Mouse (Mus musculus) ES-Bruce4 (cell line): ENCODE measurements at regions not wholly inside any gene's neighbourhood (a gene's known extent, or its start where the extent isn't known, plus 50 kb on each side); places are given as distances from the start of the nearest gene placed in this dataset.

Experiments used
- H3K27ac ChIP-seq: 2 replicates; pipeline ENCODE4 v1.5.1; 2012; ENCODE audit warnings: low read length, inconsistent platforms; ENCODE audit not compliant: insufficient read depth
- H3K27me3 ChIP-seq: 2 replicates; pipeline ENCODE4 v1.6.1; 2012; ENCODE audit warnings: mild to moderate bottlenecking, low read length, inconsistent platforms; ENCODE audit not compliant: control insufficient read depth, poor library complexity, insufficient read depth, severe bottlenecking
- H3K36me3 ChIP-seq: 2 replicates; pipeline ENCODE4 v1.6.1; 2012; ENCODE audit warnings: inconsistent platforms, mild to moderate bottlenecking, low read length, moderate library complexity; ENCODE audit not compliant: control insufficient read depth, poor library complexity, insufficient read depth, severe bottlenecking
- H3K4me1 ChIP-seq: one replicate; pipeline ENCODE4 v1.8.1; 2011; ENCODE audit warnings: low read length; ENCODE audit not compliant: control insufficient read depth, insufficient read depth
- H3K4me3 ChIP-seq: 2 replicates; pipeline ENCODE4 v1.5.1; 2011; ENCODE audit warnings: low read depth, mild to moderate bottlenecking, low read length
- H3K9ac ChIP-seq: 2 replicates; pipeline ENCODE4 v1.6.1; 2012; ENCODE audit warnings: low read depth, mild to moderate bottlenecking, inconsistent platforms; ENCODE audit not compliant: poor library complexity, severe bottlenecking
- H3K9me3 ChIP-seq: replicated peaks from 2 replicates; pipeline ENCODE4 v1.6.1; 2012; ENCODE audit warnings: mild to moderate bottlenecking, low read length, inconsistent platforms; ENCODE audit not compliant: control insufficient read depth, poor library complexity, insufficient read depth, severe bottlenecking
- CTCF ChIP-seq: IDR thresholded peaks from one replicate; pipeline ENCODE4 v1.8.1; 2011; ENCODE audit warnings: low read depth, low read length
- EP300 ChIP-seq: IDR thresholded peaks from 2 replicates; pipeline ENCODE4 v1.6.1; 2011; ENCODE audit warnings: low read depth, low read length; ENCODE audit not compliant: insufficient read depth
- POLR2A ChIP-seq: IDR thresholded peaks from one replicate; pipeline ENCODE4 v1.8.1; 2011; ENCODE audit warnings: low read length; ENCODE audit not compliant: insufficient read depth

DNA sequence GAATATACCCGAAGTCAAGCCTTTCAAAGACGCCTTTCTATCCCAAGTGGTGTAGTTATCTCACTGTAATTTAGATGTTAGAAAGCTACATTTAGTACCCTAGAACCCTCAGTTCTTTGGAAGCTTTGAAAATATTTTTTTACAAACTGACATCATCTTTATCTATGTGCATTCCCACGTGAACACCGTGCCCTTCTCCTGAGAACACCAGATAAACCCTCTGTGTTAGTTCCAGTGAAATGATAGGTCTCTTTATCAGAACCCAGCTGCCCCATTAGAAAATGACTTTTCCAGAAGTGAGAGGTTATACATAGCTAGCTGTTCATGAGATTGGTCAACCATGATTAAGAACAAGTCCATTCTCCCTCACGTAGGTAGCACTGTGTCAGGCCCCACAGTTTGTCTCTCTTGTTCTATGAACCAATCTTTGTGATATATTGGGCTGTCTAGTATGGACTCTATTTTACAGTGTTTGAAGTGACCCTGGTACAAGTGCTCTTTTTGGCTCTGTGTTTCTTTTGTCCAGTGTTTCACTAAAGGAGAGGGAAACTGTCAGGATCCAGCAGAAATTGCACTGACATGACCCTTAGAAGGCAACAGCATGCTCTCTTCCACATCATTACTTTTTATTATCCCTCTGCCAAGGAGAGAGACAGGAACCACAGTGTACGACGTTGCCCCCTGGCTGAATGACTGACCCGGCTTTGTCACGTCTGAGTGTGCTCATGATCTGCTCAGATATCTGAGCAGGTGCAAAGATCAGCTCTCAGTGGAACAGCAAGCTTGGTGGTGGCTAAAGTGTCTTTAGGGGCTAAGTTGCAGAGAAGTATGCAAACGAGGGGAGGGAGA lies 1717.9 kb upstream of the Gm7489 start:
- Histone ChIP-seq H3K27ac (no peak overlapping the region), H3K9ac (no peak overlapping the region), H3K9me3 (no peaks in the 10 kb centered on the region), H3K4me1 (no peaks in the 10 kb centered on the region), H3K4me3 (no peak overlapping the region), H3K27me3 (no peaks in the 10 kb centered on the region), H3K36me3 (no peaks in the 10 kb centered on the region)
- TF ChIP-seq EP300, result no peak
- TF ChIP-seq POLR2A, result no peak
- TF ChIP-seq CTCF, result no peak

DNA sequence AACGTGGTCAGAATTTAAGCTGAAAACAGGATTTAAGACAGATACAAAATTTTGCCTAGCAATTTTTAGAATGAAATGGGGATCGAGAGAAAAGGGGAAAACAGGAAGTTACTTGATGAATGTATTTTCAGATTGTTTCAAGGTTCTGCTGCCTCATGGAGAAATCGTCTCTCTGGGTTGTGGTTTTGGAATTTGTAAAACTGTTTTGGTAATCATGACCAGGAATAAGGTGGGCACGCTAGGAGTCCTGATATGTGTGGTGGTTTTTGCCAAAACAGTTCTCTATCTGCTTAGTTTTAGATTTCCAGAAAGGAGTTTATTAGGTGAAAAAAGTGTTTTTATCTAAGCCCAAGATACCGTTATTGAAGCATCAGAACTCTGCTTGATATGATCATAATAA lies 1716.9 kb upstream of the Gm7489 start:
- H3K36me3 ChIP-seq, result no peaks in the 10 kb centered on the region
- no peak overlapping the region for H3K4me3 ChIP-seq
- no peaks in the 10 kb centered on the region for H3K9me3 ChIP-seq
- no peak overlapping the region for H3K9ac ChIP-seq
- no peaks in the 10 kb centered on the region for H3K4me1 ChIP-seq
- H3K27ac ChIP-seq, result no peak overlapping the region
- TF ChIP-seq POLR2A (no peak), EP300 (no peak), CTCF (no peak)
- no peaks in the 10 kb centered on the region for H3K27me3 ChIP-seq

DNA sequence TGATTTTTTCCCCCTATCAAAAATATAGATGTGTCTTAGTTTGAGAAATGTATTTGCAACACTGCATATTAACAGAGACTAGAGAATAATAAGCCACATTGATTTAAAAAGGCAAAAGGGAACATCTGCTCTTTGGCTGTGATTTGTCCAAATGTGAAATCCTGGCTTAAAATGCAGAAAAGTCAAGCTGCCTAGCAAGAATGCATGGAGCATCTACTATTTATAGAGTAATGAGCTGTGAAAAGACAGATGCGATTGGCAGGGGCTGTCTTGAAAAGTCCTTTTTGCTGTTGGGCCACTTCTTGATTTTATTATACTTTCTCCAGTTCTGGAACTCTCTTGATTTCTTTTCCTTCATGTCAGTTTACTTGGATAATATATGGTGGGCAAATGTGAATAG lies 1707.8 kb upstream of the Gm7489 start:
- Histone ChIP-seq H3K36me3 (no peaks in the 10 kb centered on the region), H3K9me3 (no peaks in the 10 kb centered on the region), H3K9ac (no peak overlapping the region), H3K4me3 (no peak overlapping the region), H3K4me1 (no peaks in the 10 kb centered on the region), H3K27me3 (no peaks in the 10 kb centered on the region), H3K27ac (no peak overlapping the region)
- TF ChIP-seq CTCF (no peak), EP300 (no peak), POLR2A (no peak)

DNA sequence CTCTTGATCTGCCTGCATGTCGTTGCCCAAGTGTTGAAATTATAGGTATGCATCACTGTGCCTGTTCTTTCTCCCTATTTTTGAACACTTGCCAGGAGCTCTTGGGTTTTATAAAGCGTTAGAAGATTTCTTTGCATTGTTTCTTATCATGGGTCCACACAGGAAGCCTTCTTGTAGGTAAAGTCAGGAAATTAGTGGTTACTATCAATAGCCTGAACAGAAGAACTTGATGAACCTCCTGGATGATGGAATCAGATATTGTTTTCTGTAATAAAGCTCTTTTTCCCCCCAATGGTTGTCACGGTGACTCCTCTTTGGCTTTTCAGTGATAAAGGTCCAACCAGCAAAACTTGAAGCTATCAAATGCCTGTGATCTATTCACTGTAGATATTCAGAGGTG lies 1706.0 kb upstream of the Gm7489 start:
- H3K4me3 ChIP-seq, result no peak overlapping the region
- H3K4me1 ChIP-seq, result no peaks in the 10 kb centered on the region
- TF ChIP-seq EP300, result no peak
- TF ChIP-seq CTCF, result no peak
- no peak for TF ChIP-seq POLR2A
- no peak overlapping the region for H3K9ac ChIP-seq
- no peak overlapping the region for H3K27ac ChIP-seq
- H3K27me3 ChIP-seq, result no peaks in the 10 kb centered on the region
- H3K36me3 ChIP-seq, result no peaks in the 10 kb centered on the region
- no peaks in the 10 kb centered on the region for H3K9me3 ChIP-seq

DNA sequence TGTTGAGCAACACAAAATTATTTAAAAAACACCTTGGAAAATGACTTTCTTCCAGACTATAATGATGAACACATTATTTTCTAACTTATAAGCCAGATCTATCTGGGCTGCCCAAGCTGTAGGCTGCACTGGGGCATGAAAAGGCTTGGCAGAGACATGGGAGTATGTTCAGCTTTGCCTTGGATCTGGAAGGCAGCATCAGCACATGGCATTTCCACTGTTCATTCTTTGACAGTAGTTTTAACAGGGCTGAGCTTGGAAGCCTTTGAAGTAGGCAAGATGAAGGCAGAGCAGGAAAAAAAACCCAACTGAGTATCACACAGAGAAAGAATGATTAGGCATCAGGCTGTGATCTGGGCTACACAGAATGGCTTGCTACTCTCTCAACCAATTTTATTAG lies 1705.3 kb upstream of the Gm7489 start:
- Histone ChIP-seq H3K9ac (no peak overlapping the region), H3K36me3 (no peaks in the 10 kb centered on the region), H3K9me3 (no peaks in the 10 kb centered on the region), H3K27me3 (no peaks in the 10 kb centered on the region), H3K4me3 (no peak overlapping the region), H3K27ac (no peak overlapping the region), H3K4me1 (no peaks in the 10 kb centered on the region)
- TF ChIP-seq CTCF, result no peak
- TF ChIP-seq EP300, result no peak
- no peak for TF ChIP-seq POLR2A

DNA sequence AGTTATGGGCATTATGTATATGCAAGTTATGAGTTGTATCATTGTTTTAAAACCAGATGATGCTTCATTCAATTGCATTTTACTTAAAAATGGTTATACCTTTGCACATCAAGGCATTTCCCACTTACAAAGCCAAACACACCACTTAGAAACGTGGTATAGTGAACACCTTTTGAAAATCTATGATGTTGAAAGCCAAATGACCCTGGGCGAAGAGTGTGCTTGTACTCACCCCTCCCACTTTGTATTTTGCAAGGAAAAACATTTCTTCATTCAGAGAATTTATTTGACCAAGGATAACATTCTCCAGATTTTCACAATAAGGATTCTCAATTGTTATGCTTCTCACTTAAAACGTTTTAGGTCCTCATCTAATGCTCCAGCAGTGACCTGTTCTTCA lies 1693.5 kb upstream of the Gm7489 start:
- Histone ChIP-seq H3K4me1 (no peaks in the 10 kb centered on the region), H3K9me3 (no peaks in the 10 kb centered on the region), H3K36me3 (no peaks in the 10 kb centered on the region), H3K27ac (no peak overlapping the region), H3K27me3 (no peaks in the 10 kb centered on the region), H3K9ac (no peak overlapping the region), H3K4me3 (no peak overlapping the region)
- TF ChIP-seq EP300 (no peak), POLR2A (no peak), CTCF (no peak)
